Mouse (Mus musculus) neural tube, embryonic 10.5 days (tissue): Measurements from ENCODE around the gene Zfp639.

Experiments used
- DNase-seq: peaks from one replicate; pipeline ENCODE4 v3.0.0-alpha.2; 2017; ENCODE audit warnings: low spot score; ENCODE audit errors: extremely low spot score

The Zfp639 gene

DNA sequence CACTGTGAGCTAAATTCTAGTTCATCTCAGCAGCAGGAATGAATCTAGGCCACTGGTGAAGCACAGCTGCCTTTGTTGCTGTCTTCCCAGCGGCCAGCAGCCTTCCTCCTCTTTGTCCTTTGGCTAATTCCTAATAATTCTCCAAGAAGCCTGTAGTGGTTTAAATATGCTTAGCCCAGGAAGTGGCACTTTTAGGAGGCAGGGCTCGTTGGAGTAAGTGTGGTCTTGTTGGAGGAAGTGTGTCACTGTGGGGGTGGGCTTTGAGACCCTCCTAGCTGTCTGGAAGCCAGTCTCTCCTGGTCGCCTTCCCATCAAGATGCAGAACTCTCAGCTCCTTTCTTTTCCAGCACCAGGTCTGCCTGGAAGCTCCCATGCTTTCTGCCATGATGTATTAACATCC is 4.2 kb upstream of the Zfp639 start:
- DNase-seq = no peak

GRCm38 (mm10) chr3:32506366-32507225 is 3.5 kb upstream of the Zfp639 start:
- no peak for DNase-seq

DNA sequence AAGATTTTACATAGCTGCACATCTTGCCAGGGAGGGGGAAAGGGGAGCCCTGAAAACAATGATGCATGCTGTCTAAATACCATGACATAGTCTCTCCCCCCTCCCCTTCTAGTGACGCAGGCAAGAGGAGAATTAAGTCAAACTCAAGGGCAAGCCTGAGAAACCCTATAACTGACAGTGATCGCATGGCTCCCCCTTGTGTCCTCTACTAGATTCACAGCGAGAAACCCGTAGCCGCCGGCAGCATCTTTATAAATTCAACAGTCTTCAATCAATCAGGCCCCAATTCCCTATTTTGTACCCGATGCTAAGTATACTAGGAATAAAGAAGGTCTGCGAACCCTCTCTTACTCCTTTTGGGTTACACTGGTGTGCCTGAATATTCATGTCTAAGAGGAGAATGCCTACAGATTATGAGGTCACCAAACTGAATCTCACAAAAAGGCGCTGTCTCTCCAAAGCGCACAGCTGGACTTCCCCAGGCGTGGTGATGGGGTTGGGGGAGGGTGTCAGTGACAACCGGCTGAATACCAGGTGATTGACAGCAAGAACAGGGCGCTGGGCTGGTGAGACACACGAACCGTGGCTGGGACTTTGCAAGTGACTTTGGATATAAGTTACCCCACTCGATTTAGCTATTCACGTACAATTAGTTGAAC is 1.3 kb upstream of the Zfp639 start:
- DNase-seq = peak; percentile 65

DNA sequence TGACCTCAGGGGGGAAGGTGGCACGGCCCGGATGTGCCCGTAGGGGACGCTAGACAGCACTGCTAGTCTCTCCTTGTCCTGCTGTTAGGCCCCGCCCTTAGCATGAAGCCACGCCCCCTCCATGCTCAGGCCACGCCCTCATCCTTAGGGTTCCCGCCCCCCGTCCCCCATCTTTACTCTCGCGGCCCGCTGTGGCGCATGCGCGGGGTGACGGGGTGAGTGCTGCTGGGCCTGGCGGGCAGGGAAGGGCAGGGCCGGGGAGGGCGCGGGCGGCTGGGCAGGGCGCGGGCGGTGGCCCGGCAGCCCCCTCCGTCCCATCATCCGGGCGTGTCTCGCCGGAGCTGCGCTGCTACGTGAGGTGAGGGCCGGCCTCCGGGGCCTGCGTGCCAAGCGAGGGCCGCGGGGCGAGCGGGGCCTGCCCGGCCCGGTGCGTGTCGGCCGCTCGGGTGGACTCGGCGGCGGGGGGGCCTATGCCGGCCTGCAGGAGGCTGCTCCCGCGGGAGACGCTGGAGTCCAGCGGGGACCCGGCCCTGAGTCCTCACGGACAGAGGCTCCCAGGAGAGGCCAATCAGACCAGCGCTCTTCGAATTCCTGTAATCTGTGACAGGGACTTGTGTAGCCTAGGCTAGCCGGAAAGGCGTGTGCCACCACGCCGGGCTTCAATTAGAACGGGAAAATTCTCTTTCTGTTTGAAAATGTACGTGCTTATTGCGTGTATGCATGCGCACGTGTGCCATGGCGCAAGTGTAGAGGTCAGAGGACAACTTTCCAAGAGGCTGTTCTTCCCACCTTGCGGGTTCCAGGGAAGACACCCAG is 524 bp downstream of the Zfp639 start:
- DNase-seq = peak; percentile 99

DNA sequence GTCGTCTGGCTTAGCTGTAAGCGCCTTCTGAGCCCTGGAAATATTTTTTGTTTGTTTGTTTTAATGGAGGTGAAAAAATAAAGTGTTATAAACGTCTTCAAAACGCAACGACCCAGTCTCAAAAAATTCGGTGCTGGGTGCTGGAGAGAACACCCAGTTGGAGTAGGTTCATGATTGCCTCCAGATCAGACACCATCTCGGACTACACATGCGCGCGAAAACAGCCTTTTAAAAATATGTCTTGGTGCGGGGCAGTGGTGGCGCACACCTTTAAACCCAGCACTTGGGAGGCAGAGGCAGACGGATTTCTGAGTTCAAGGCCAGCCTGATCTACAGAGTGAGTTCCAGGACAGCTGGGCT is 1.1 kb downstream of the Zfp639 start:
- DNase-seq = no peak

GRCm38 (mm10) chr3:32512686-32513284 is 2.7 kb downstream of the Zfp639 start:
- no peak for DNase-seq

DNA sequence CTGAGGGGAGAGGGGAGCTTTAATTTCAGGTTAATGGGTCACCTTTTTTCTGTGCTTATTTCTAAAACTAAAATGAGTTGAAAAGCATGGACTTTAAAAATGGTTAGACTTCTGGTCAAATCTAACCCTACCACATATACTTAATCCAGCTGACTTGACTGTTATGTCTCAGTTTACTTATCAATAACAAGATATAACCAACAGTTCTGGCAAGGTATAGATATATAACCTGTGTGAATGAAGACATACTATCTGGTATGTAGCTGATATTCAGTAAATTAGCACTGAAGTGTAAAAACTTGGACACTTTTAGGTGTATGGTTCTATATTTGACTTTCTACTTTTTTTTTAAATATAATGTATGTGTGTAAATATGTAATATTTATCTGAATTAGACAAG is 3.5 kb downstream of the Zfp639 start:
- DNase-seq = no peak

- DNase-seq = no peak
Observed at GRCm38 (mm10) chr3:32527181-32527580, 17.1 kb downstream of the Zfp639 start.

DNA sequence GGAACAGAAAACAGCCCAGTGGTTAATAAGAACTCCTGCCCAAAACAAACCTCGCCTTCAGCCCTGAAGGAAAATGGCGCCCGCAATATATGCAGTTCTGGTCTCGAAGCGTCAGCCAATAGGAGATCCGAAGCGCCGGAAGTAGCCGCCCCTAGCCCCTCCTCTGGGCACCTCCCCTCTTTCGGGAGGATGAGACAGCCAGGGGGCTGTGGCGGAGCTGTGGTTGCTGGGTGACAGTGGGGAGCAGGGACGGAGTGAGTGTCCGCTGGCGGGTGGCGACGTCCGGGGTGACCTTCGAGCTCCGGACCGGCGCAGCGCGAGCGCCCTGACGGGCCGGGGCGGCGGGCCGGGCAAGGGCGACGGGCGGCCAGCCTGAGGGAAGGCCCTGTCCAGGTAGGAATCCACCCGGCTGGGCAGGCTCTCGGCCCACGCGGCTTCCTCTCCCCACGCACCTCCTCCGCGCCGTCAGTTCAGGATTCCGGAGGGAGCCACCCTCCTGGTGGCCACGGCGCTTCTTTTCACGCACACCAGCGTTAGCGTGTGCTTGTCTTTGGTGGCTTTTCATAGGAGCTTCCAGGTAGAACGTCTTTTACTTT is 19.3 kb downstream of the Zfp639 start, which contains the start of gene Mfn1:
Gene Mfn1 (plus strand): TSS at position 163 of the 596 bp plus-strand sequence.
- peak; percentile 90 for DNase-seq

- DNase-seq = no peak
Observed at GRCm38 (mm10) chr3:32530041-32530440, 20.0 kb downstream of the Zfp639 start.

DNA sequence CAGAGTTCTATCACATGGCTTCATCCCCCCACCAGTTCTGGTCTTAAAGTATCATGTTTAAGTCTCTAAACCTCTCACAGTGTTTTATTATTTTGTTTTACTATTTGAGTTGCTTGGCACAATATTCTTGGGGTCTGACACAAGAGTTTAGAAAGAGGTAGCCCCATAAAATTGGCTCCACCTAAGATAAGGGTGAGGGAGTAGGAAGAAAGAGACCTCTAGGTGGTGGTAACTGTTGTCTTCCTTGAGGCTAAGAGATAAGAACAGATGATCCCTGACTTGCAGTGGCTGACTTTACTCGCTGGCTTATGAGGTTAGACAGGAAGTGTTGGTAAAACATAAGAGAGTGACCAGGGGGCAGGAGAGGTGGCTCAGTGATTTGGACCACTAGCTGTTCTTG is 25.6 kb downstream of the Zfp639 start:
- DNase-seq = no peak

GRCm38 (mm10) chr3:32537556-32537955 is 27.5 kb downstream of the Zfp639 start:
- DNase-seq = no peak

- no peak for DNase-seq
Observed at GRCm38 (mm10) chr3:32538091-32538490, 28.0 kb downstream of the Zfp639 start.

DNA sequence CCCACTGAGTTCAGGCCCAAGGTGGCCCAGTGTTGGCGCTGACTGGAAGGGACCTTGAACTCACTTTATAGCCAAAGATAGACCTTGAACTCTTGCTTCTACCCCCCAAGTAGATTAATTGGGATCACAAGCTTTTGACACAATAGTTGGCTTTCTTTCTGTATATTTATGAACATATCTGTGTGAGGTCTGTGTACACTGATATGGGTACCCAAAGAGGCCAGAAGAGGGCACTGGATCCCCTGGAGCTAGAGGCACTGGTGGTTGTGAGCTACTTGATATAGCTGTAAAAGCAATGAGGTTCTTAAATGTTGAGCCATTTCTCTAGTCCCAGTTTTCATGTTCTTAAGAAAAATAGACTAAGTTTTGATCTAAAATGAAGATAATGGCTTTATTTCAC is 43.0 kb downstream of the Zfp639 start:
- no peak for DNase-seq

DNA sequence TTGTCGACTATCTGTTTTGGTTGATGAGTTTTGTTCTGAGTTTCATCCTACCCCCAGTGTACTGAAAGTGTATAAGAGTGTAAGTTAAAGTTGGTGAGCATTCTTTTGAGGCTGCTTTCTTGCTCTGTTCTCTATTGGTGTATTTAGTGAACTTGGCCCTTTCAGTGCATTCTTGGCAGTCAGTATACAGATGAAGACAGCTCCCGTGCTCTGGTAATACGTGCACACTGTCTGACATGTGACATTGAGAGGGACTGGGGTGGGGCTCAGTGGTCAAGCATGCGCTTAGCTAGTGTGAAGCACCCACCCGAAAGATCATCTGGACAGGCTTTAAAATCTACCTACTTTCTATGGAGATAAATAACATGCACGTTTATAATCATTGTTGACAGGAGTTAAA is 53.3 kb downstream of the Zfp639 start:
- DNase-seq = no peak
